Mouse (Mus musculus) activated CD4-positive, CD25-positive, alpha-beta regulatory T cell (primary cell): ENCODE data around the gene Abcb6. TPM values are rescaled to one million over a fixed set of nuclear protein-coding genes. Genes with fewer than 3 reads are reported as not detected.

Experiments used
- polyA plus RNA-seq, 2 experiments: library from polyadenylated mRNA; unstranded; fragments of 100-300 nt; shearing (Covaris generic); gene quantifications; one replicate each; pipeline ENCODE4 v1.2.1; 2017

Abcb6 gene
- polyA plus RNA-seq: 1 to 10 TPM; 2.4 to 6.6 TPM

DNA sequence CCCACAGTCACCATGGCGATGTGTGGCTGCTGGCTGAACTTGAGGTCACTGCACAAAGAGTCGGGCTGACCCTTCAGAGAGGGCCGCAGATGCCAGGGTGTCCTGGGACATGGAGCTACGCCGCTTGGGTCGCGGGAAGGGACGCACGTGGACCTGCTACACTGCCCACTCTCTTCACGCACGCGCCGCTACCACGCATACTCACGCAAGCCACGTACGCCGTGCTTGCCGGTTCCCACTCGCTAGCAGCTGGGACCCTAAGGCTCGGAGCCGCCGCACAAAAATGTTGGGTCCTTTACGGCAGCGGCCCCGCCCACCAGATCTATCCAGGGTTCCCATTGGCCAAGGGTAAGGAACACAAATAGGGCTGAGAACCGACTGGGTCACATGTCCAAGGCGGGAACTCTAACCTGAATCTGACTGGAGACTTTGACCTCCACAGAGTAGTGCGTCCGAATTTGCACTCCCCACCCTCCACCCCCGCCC lies at the start of gene Abcb6:
Gene Abcb6, minus strand, starts transcription at position 288 of the 486 bp plus-strand sequence.

DNA sequence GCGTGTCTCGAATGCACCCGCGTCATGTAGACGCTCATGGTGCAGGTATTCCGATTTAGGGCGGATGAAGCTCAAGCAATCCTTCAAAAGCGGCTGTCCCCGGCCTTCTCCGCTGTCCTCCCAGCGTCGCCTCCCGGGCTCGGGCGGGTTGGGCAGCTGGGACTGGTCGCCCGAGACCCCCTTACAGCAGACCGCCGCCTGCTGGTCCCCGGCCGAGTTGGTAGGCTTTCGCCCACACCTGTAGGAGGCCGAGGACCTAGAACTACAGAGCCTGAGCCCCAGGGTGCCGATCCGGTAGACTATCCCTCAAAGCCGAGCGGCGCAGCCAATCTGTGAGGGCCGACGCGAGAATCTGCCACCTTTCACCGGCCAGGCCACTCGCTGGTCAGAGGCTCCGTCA lies 39.3 kb upstream of the Abcb6 start, which contains the start of gene Tuba4a:
Gene Tuba4a, minus strand, starts transcription at position 335 of the 400 bp plus-strand sequence.

DNA sequence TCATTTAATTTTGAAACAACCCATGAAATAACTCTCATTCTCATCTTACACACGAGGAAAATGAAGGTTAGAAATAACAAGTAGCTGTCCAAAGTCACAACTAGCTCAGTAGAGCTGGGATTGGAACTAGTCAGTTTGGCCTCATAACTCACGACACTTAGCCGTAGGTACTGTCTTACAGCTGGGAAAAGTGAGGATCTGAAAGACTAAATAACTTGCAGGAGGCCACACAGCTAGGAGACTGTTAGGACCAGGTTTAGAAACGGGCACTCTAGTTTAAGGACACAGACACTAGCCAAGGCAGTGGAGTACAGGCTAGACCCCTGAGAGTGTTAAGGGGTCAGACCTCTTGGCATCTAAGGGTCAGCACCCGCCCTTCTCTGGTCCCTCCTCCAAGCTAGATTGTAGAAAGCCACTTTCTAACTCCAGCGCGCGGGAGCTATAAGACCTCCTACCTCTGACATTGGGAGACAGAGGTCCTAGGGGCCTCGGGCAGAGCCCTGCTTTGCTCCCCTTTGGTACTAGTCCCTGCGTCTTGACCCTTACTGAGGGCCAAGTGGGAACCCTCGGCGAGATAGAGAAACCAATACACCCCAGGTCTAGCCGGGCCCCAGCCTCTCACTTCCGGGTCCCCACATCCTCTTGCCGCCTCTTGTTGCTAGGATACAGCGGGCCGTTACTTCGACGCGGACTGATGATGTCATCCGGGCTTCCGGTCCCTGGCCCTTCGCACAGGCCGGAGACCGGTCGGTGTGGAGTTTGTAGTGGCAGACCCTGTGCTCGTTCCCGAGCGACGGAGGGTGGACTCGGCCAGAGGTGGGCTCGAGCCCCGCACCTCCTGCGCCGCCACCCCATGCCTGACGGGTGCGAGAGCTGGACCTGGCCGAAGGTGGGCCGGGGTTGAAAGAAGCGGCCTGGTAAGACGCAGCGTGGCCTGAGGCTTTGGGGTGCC lies 30.2 kb upstream of the Abcb6 start, which contains the start of the genes Glb1l and Stk16:
Gene Glb1l, minus strand, starts transcription at position 678 of the 952 bp plus-strand sequence.
Gene Stk16, plus strand, starts transcription at position 703 of the 952 bp plus-strand sequence.

DNA sequence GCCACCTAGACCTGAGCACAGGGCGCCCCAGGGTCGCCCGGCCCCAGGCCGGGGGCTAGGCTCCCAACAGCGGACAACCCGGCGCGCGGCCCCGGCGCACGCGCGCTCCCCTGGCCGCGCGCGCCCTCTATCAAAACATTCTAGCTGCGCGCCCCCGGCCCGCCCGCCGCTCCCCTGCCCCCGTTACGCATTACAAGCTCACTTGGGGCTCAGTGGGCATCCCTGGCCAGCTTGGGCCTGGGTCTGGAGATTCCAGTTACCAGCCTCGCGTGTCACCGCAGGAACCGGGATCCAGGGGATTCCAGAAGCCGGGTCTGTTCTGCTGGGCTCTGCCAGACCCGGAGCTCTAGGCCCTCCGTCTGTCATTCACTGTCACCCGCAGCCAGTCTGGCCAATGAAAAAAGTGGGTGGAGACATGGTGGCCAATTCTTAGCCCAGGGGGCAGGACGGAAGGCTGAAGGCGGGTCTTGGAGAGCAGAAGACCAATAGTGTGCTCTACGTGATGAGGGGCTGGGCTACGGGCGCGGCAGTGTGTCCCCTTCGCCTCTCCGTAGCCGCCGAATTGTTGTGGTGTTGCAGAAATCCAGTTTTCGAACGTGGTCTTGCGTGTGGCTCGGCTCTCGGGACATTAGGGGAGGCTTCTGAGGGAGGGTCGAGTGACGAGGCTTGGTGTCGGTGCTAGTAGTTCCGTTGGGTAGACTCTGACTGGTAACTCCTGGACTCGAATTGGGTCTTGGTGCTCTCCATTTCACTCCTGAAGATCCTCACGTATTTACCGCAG lies 11.6 kb upstream of the Abcb6 start, which contains the start of the genes Ankzf1 and Atg9a:
Gene Ankzf1, plus strand, starts transcription at position 530 of the 781 bp plus-strand sequence.
Gene Atg9a, minus strand, starts transcription at position 575 of the 781 bp plus-strand sequence.

DNA sequence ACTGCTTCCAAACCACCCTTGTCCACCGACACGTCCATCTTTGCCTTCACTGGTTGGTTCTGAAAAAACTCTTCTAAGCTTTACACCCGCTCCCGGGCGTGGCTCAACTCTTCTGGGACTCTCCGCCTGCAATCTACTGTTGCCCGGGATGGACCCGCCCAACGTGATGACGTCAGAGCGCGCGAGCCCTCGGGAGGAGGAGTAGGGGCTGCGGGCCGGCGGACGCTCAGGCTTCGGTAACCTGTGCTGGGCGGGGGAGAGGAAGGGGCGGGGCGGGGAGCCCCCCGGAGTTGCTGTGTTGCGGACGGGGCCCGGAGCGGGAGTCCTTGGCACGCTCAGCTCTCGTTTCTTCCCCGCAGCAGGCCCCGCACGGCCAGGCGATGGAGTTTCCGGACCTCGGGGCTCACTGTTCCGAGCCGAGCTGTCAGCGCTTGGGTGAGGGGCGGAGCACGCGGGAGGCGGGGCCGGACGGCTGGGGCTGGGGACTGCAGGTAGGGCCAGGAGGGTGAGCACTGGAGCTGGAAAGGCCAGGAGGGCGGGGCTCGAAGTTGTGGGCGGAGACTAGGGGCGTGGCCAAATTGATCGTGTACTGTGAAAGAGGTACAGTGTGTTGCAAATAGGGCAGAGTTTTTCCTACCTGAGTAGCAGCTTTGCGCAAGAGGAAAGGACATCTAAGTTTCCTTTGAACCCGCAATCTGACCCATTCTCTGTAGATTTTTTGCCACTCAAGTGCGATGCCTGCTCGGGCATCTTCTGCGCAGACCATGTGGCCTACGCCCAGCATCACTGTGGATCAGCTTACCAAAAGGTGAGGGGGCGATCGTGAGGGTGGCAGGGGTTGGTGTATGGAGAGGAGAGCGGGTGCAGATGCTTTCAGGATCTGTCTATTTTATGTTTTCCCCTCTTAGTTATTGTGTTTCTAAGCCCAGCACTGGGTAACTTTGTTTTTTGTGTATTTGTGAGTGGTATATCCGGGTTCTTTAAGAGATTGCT lies 11.4 kb downstream of the Abcb6 start, which contains the start of gene Zfand2b:
Gene Zfand2b, plus strand, starts transcription at position 175 of the 993 bp plus-strand sequence.

DNA sequence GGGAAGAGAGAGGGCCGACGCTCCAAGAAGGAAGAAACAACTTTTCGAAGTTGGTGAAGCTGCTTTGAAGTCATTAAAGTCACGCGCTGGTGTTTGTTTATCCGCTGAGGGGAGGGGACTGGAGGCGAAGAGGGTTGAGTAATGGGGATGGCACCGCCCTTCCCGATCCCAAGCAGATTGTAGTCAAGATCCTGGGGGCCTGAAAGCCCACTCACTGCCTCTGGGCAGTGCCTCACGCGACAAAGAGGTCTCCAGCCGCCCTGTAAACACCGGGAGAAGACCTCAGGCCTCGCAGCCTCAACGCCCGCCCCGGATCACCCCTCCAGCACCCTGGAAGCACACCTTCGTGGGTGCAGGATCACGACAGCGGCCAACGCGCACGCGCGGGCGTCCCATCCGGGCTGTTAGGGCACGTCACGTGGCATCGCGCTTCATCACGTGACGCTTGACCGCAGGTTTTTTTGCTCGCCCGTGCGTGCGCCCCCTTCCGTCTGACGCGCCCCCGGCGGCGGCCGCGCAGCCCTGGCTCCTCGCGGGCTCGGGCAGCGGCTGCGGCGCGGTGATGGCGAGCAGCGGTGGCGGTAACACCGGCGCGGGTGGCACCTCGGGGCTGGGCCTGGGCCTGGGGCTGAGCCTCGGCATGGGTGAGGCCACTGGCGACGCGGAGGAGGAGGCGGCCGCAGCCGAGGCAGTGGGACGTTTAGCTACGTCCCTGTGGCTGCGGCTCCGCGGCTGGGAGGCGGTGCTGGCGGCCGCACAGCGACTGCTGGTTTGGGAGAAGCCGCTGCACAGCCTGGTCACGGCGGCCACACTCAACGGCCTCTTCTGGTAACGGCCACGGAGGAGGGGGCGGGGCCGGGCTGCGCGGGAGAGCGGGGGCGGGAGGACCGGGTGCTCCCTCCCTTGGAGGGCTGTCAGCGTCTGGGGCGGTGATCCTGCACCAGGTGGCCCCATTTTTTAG lies 37.6 kb downstream of the Abcb6 start, which contains the start of the genes Cnppd1 and Retreg2:
Gene Cnppd1, minus strand, starts transcription at position 411 of the 961 bp plus-strand sequence.
Gene Retreg2, plus strand, starts transcription at position 478 of the 961 bp plus-strand sequence.

DNA sequence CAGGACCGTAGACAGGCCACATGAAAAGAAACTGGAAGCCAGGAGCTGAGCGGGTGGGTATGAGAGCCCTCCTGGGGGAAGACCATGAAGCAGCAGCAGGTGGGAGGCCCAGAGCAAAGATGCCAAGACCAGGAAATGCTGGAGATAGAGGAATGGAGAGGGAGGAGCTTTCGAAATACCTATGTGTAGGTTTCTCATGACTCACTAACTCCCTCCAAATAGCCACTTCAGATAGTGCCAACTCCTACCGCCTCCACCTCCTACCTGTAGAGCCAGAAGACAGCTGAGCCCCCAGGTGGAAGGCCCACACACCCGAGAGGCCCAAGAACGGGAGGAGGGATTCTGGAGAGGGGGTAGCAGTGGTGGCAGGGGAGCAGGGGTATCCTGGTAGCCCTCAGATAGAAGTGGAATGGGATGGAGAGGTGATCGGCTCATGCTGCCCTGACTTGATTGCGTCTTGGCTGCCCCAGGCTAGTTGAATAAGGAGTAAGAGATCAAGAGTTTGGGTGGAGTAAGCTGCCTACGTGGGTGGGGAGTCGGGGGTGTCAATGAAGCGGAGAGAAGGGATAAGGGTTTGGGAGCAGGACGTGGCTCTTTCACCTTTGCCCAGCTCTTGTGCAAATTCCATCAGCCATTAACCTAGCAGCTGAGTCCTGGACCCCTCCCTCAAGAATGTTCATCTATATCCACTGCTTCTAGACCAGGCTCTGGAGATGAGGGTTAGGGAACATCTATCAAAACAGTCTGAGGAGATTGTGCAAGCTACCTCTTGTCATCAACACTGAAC lies 46.6 kb downstream of the Abcb6 start, which contains the start of gene Slc23a3:
Gene Slc23a3, minus strand, starts transcription at position 470 of the 787 bp plus-strand sequence.

DNA sequence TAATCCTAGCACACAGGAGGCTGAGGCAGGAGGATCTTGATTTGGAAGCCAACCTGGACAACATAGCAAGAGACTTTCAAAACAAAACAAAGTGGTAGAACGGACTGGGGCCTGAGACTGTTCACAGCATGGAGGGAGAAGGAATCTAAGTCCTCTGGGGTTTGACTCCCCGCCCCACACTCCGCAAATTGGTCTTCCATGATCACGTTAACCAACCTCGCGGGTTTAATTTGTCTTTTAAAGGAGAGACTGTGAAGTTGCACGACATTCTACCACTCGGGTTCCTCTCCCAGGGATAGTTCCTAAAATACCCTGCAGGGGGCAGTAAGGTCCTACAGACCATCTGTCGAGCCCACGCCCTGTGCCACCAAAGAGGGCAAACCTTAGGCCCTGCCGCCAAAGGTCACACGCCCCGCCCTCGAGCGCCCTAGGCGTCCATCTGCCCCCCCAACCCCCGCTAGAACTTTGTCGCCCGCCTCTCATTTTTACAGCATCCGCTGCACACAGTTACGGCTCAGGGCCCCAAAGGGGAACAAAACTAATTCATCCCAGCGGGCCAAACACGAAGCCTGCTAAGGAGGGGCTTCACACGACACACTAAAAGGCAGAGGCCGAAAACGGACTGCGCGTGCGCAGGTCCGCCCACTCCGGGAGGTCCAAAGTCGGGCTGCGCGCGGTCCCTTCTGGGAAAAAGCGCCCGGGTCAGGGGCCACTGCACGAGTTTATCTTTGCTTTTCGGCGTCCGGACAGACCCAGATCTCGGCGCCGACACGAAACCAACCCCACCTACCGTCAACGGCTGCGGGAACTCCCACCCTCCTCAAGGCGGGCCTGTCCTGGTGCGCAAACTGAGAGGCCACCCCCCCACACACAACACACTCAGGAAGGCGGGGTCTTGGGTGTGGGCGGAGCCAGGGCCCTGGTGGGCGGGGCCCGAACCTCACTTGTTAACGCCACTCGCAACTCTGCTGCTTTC lies 55.6 kb downstream of the Abcb6 start, which contains the start of gene Nhej1:
Gene Nhej1, minus strand, starts transcription at position 855 of the 976 bp plus-strand sequence.

Other genes starting within 250 kb of the Abcb6 start
- gene Cfap65, start 244.8 kb downstream of the Abcb6 start, polyA plus RNA-seq: not detected
- gene Ihh, start 228.7 kb downstream of the Abcb6 start, polyA plus RNA-seq: under 1 TPM in 1 of 2 experiments, not detected in 1; 0.25 TPM
- 1 to 10 TPM; 7.1 to 8.1 TPM for gene Nhej1, start 55.2 kb downstream of the Abcb6 start, polyA plus RNA-seq
- under 1 TPM; 0.43 to 0.50 TPM for gene Slc23a3, start 46.5 kb downstream of the Abcb6 start, polyA plus RNA-seq
- gene Cnppd1, start 37.7 kb downstream of the Abcb6 start, polyA plus RNA-seq: 100 to 1,000 TPM; 145 to 164 TPM
- gene Retreg2, start 37.6 kb downstream of the Abcb6 start, polyA plus RNA-seq: 100 to 1,000 TPM in 1 of 2 experiments, 10 to 100 TPM in 1; 80.2 to 109 TPM
- gene Zfand2b, start 11.7 kb downstream of the Abcb6 start, polyA plus RNA-seq: 10 to 100 TPM; 69.6 to 84.5 TPM
- gene Ankzf1, start 11.8 kb upstream of the Abcb6 start, polyA plus RNA-seq: 10 to 100 TPM; 25.2 to 30.8 TPM
- gene Atg9a, start 11.8 kb upstream of the Abcb6 start, polyA plus RNA-seq: 10 to 100 TPM; 21.3 to 23.5 TPM
- 10 to 100 TPM in 1 of 2 experiments, 1 to 10 TPM in 1; 8.6 to 14.6 TPM for gene Glb1l, start 30.4 kb upstream of the Abcb6 start, polyA plus RNA-seq
- gene Stk16, start 30.4 kb upstream of the Abcb6 start, polyA plus RNA-seq: 100 to 1,000 TPM in 1 of 2 experiments, 10 to 100 TPM in 1; 92.3 to 125 TPM
- gene Tuba4a, start 39.5 kb upstream of the Abcb6 start, polyA plus RNA-seq: 100 to 1,000 TPM; 213 to 315 TPM
- not detected for gene A630095N17Rik, start 51.7 kb upstream of the Abcb6 start, polyA plus RNA-seq
- gene Dnajb2, start 56.0 kb upstream of the Abcb6 start, polyA plus RNA-seq: 10 to 100 TPM; 10.8 to 14.4 TPM
- under 1 TPM; 0.18 to 0.71 TPM for gene Ptprn, start 84.1 kb upstream of the Abcb6 start, polyA plus RNA-seq
- gene Resp18, start 98.0 kb upstream of the Abcb6 start, polyA plus RNA-seq: not detected
- gene Dnpep, start 137.6 kb upstream of the Abcb6 start, polyA plus RNA-seq: 10 to 100 TPM; 71.2 TPM
- under 1 TPM in 1 of 2 experiments, not detected in 1; 0.16 TPM for gene Des, start 179.9 kb upstream of the Abcb6 start, polyA plus RNA-seq
- under 1 TPM; 0.29 to 0.54 TPM for gene Speg, start 194.9 kb upstream of the Abcb6 start, polyA plus RNA-seq